ENCODE assay signal across 9 mouse cellular contexts in genomic region chr4:82383991-82384731, GRCm38 (mm10).
DNase-seq lines count a peak whose midpoint lies in the region; ATAC-seq lines count a peak whose summit lies in the region.
"Had no signal": no experiment of that assay in that cellular context is flagged by ENCODE, and none has a peak within 500 bp of the region (broad histone marks: within the 10 kb centered on the region; RNA-seq: fewer than 3 reads in every experiment).

No protein-coding gene starts in this region.

- DNase-seq in kidney, adult 18-20 months: peak; percentile 51
- DNase-seq in kidney, postnatal 4 days: no peak
- no peak for DNase-seq in forebrain, embryonic 10.5 days (ENCODE audit: extremely low spot score, low spot score)
- DNase-seq in layer of hippocampus, postnatal 14 days (ENCODE audit: low spot score in 2 of 2): peak; percentile 49 to 80
- no peak for DNase-seq in ovary, postnatal 10 days (ENCODE audit: low spot score)

- no peak overlapping the region for H3K4me3 ChIP-seq in brown adipose tissue, adult 24 weeks (ENCODE audit: insufficient read depth, low read depth, low read length)
- no peak overlapping the region for H3K4me3 ChIP-seq in forebrain, embryonic 10.5 days
- H3K4me3 ChIP-seq: erythroblast, embryonic 14.5 days had no signal

- H3K4me1 ChIP-seq in brown adipose tissue, adult 24 weeks (ENCODE audit: control insufficient read depth, insufficient read depth, insufficient read length, low read length): peaks cover 23% of the 10 kb centered on the region
- peaks cover 16% of the 10 kb centered on the region for H3K4me1 ChIP-seq in forebrain, embryonic 10.5 days

- H3K9me3 ChIP-seq in forebrain, embryonic 10.5 days: no peaks in the 10 kb centered on the region

- H3K36me3 ChIP-seq in forebrain, embryonic 10.5 days (replicated peaks): peaks cover 3% of the 10 kb centered on the region

- H3K27ac ChIP-seq in brown adipose tissue, adult 24 weeks (replicated peaks; ENCODE audit: low read depth, low read length): peak overlapping the region; percentile 65
- H3K27ac ChIP-seq in forebrain, embryonic 10.5 days: peak overlapping the region; percentile 30; the same call in 1 of the 2 replicates

- 88% methylated on average over 11 of the region's 11 CpGs for WGBS in forebrain, embryonic 10.5 days

- no peak for ATAC-seq in granulocyte monocyte progenitor cell, adult 5-6 weeks (replicated peaks; ENCODE audit: poor library complexity, severe bottlenecking)
- ATAC-seq in megakaryocyte progenitor cell, adult 5-6 weeks (replicated peaks; ENCODE audit: poor library complexity): no peak

- no peaks in the 10 kb centered on the region for H3K27me3 ChIP-seq in forebrain, embryonic 10.5 days (ENCODE audit: poor library complexity, severe bottlenecking)

Comparison
In these comparisons a context has a peak if more than half of its experiments do, and no peak if none do; other contexts are left out.
1. DNase-seq: peak in kidney, adult 18-20 months (single experiment) and layer of hippocampus, postnatal 14 days (2 of 2); none in kidney, postnatal 4 days (0 of 2), forebrain, embryonic 10.5 days (single experiment) and ovary, postnatal 10 days (single experiment).